Mouse (Mus musculus) limb, embryonic 14.5 days (tissue): ENCODE data around the gene Ccdc130. TPM values are rescaled to one million over a fixed set of nuclear protein-coding genes. Genes with fewer than 3 reads are reported as not detected.

Experiments
- ATAC-seq: fragments of 200-750 bp; cut with Nextera tagmentation; 2 replicates; pipeline ENCODE4 v1.8.0; 2017; ENCODE audit warnings: low read depth, moderate number of reproducible peaks, moderate TSS enrichment; ENCODE audit not compliant: low FRiP score
- DNase-seq: peaks from one replicate; pipeline ENCODE4 v3.0.0-alpha.2; 2015; ENCODE audit warnings: low spot score
- H3K27ac ChIP-seq: fragments of 300-500 bp; sonication (generic); replicated peaks from 2 replicates; pipeline ENCODE4 v1.5.1; 2014; ENCODE audit warnings: low read depth, mild to moderate bottlenecking, low read length, moderate library complexity, mixed read lengths
- H3K27me3 ChIP-seq: fragments of 300-500 bp; sonication (generic); 2 replicates; pipeline ENCODE4 v1.6.1; 2014; ENCODE audit warnings: low read length, mixed read lengths; ENCODE audit not compliant: control insufficient read depth, insufficient read depth
- H3K36me3 ChIP-seq: fragments of 300-500 bp; sonication (generic); 2 replicates; pipeline ENCODE4 v1.6.1; 2014; ENCODE audit warnings: mild to moderate bottlenecking, low read length, moderate library complexity, mixed read lengths; ENCODE audit not compliant: control insufficient read depth, insufficient read depth
- H3K4me1 ChIP-seq: fragments of 300-500 bp; sonication (generic); 2 replicates; pipeline ENCODE4 v1.6.1; 2014; ENCODE audit warnings: antibody characterized with exemption, low read length, mixed read lengths; ENCODE audit not compliant: control insufficient read depth, insufficient read depth
- H3K4me2 ChIP-seq: fragments of 300-500 bp; sonication (generic); replicated peaks from 2 replicates; pipeline ENCODE4 v1.6.1; 2014; ENCODE audit warnings: low read depth, mild to moderate bottlenecking, low read length, moderate library complexity; ENCODE audit not compliant: severe bottlenecking
- H3K4me3 ChIP-seq: fragments of 300-500 bp; sonication (generic); replicated peaks from 2 replicates; pipeline ENCODE4 v1.5.1; 2014; ENCODE audit warnings: low read length
- H3K9ac ChIP-seq: fragments of 300-500 bp; sonication (generic); 2 replicates; pipeline ENCODE4 v1.6.1; 2014; ENCODE audit warnings: mild to moderate bottlenecking, low read depth, low read length, moderate library complexity; ENCODE audit not compliant: severe bottlenecking
- H3K9me3 ChIP-seq: fragments of 300-500 bp; sonication (generic); 2 replicates; pipeline ENCODE4 v1.6.1; 2016; ENCODE audit warnings: low read length; ENCODE audit not compliant: control insufficient read depth
- POLR2A ChIP-seq: fragments of 200-500 bp; IDR thresholded peaks from 2 replicates; pipeline ENCODE4 v1.8.0; 2012; ENCODE audit warnings: inconsistent platforms, mild to moderate bottlenecking, moderate library complexity, borderline replicate concordance; ENCODE audit not compliant: insufficient read depth, insufficient read length; ENCODE audit errors: extremely low read depth
- WGBS: fragments of 180-500 bp; shearing (Covaris S2); extraction: QIAGEN DNeasy Blood & Tissue Kit; methylation state at CpG from one replicate; pipeline ENCODE4 v1.1.7; 2014; 5-methylcytosine and 5-hydroxymethylcytosine counted together
- polyA plus RNA-seq, 2 experiments: library from polyadenylated mRNA; depleted of rRNA in 1 of 2; stranded (reverse) in 1 of 2; unstranded in 1 of 2; fragments of >200 nt; fragmentation: Nextera tagmentation in 1 of 2; extraction: Ambion mirVana in 1 of 2; gene quantifications; 2 replicates each; pipeline versions ENCODE4 v1.2.1 to v1.2.3; 2012 to 2014

Gene Ccdc130
- polyA plus RNA-seq, 2 experiments = 16.5 to 39.5 TPM

DNA sequence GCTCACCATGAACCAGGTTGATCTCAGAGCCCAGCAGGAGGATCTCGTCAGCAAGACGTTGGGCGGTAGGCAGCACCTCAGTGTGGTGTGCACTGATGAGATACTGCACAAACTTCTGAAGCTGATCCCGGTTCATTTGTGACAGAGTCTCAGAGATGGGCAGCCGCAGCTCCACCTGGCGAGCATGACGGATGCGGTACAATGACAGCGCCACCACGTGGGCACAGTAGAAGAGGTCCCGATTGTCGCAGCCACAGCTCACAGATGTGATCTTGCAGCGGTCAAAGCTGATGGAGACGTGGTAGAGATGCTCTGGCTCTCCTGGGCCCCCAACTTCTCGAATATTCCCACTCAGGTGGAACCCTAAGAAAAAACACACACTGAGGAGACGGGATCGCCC is 39.4 kb downstream of the Ccdc130 start:
- no peak overlapping the region for H3K4me2 ChIP-seq
- no peaks in the 10 kb centered on the region for H3K9me3 ChIP-seq
- WGBS = 76% methylated on average over 17 of the region's 17 CpGs
- ATAC-seq (no peak), DNase-seq (no peak)
- H3K27me3 ChIP-seq = no peaks in the 10 kb centered on the region
- no peak overlapping the region for H3K4me3 ChIP-seq
- peaks cover 86% of the 10 kb centered on the region for H3K36me3 ChIP-seq
- H3K4me1 ChIP-seq = peaks cover 5% of the 10 kb centered on the region
- TF ChIP-seq POLR2A = no peak
- no peak overlapping the region for H3K9ac ChIP-seq
- no peak overlapping the region for H3K27ac ChIP-seq

DNA sequence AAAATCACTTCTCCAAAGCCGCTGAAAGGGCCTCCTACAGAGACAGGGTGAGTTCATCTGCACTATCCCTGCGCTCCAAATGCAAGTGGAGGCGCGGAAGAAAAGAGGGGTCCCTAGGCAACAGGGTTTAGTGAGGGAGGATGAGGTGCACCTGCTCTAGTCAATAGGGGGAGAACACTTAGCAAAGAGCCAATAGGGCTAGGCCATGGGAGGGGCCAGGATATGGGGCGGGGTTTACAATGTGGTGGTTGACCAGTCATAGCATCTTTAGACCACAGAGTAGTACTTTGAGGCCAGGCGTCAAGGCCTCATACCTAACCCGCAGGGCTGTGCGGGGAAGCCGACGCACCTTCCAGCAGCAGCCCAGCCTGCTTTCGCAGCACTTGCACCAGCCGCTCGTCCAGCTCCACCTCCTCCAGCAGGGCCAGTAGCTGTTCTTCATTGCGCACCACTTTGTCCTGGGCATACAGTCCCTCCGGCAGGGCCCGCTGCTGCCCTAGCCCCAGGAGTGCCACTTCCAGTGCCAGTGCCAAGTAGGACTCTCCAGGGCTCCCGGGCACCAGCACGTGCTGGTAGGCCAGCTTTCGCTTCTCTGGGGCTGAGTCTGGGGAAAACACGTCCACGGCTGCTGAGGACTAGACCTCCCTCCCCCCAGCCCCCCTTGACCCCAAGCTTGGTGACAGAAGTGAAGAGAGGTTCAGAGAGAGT is 46.7 kb downstream of the Ccdc130 start:
- Histone ChIP-seq H3K27ac (no peak overlapping the region), H3K9me3 (no peaks in the 10 kb centered on the region), H3K4me2 (no peak overlapping the region), H3K36me3 (peaks cover 96% of the 10 kb centered on the region), H3K9ac (no peak overlapping the region), H3K4me3 (no peak overlapping the region), H3K4me1 (no peaks in the 10 kb centered on the region), H3K27me3 (no peaks in the 10 kb centered on the region)
- no peak; the same call in 1 of the 2 replicates for ATAC-seq
- no peak for TF ChIP-seq POLR2A
- DNase-seq = no peak
- 88% methylated on average over 21 of the region's 21 CpGs for WGBS

DNA sequence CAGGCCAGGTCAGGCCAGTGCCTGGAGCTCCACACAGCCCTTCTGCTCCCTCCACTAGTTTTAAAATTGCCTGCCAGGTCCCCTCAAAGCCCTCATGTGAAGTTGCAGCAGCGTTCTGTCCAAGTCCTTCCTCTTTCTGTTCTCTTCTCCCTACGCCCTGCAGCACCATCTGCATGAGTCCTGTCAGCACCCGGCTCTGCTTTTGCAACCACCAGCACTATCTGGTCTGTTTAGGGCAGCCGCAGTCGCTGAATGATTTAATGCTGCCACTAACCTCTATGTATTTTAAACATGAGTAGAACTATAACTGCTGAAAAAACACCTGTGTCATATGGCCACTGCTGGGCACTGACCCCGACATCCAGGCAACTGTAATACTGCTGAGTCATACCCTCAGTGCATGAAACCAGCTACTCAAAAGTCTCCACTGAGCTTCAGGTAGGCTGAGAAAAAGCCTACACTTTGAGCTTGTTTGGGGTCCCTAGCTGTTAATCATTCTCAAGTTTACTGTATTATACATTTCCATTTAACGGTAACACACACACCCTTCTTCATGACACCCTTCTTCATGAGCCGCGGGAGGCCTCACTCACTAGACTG is 47.5 kb downstream of the Ccdc130 start:
- DNase-seq = no peak
- Histone ChIP-seq H3K27ac (no peak overlapping the region), H3K9ac (no peak overlapping the region), H3K4me3 (no peak overlapping the region), H3K27me3 (no peaks in the 10 kb centered on the region), H3K4me2 (no peak overlapping the region), H3K4me1 (no peaks in the 10 kb centered on the region), H3K36me3 (peaks cover 96% of the 10 kb centered on the region), H3K9me3 (no peaks in the 10 kb centered on the region)
- no peak for TF ChIP-seq POLR2A
- no peak for ATAC-seq
- 95% methylated on average over 9 of the region's 9 CpGs for WGBS

DNA sequence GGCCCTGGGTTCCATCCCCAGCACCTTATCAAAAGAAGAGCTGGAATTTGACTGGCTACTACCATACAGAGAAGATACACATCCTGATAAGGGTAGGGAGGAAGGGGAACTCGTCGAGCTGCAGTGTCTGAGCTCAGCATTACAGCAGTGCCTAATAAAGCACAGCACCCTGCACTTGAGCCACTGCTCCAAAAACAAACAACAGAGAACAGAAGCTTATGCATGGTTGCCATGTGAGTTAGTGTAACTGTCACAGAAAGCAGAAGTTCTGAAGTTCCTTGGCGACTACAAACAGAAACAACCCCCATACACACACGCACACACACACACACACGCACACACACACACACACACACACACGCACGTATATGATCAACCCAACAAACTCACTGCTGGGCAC is 50.1 kb downstream of the Ccdc130 start:
- H3K36me3 ChIP-seq = peaks cover 96% of the 10 kb centered on the region
- H3K9me3 ChIP-seq = no peaks in the 10 kb centered on the region
- DNase-seq (no peak), ATAC-seq (no peak)
- no peak overlapping the region for H3K4me3 ChIP-seq
- no peaks in the 10 kb centered on the region for H3K27me3 ChIP-seq
- no peak overlapping the region for H3K9ac ChIP-seq
- no peak for TF ChIP-seq POLR2A
- WGBS = 84% methylated on average over 7 of the region's 7 CpGs
- no peak overlapping the region for H3K27ac ChIP-seq
- H3K4me1 ChIP-seq = no peaks in the 10 kb centered on the region
- H3K4me2 ChIP-seq = no peak overlapping the region

DNA sequence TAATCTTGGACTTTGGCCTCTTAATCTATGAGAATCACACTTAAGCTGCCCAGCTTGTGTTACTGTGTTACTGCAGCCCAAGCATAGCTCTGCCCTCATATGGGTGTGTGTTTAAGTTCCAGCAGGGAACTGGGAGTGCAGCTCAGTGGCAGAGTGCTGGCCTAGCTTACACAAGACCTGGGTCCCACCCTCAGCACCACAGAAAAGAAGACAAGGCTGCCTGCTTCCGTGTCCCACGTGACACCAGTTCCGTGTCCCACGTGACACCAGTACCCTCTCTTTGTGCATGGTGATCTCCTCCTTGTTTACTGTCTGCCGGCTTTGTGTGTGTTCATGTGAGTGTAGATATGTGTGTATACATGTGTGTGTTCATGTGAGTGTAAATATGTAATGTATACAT is 52.0 kb downstream of the Ccdc130 start:
- no peak for TF ChIP-seq POLR2A
- Histone ChIP-seq H3K9ac (no peak overlapping the region), H3K36me3 (peaks cover 91% of the 10 kb centered on the region), H3K27ac (no peak overlapping the region), H3K4me2 (no peak overlapping the region), H3K27me3 (no peaks in the 10 kb centered on the region), H3K4me3 (no peak overlapping the region), H3K4me1 (no peaks in the 10 kb centered on the region), H3K9me3 (no peaks in the 10 kb centered on the region)
- ATAC-seq (no peak), DNase-seq (no peak)
- 98% methylated on average over 5 of the region's 5 CpGs for WGBS

DNA sequence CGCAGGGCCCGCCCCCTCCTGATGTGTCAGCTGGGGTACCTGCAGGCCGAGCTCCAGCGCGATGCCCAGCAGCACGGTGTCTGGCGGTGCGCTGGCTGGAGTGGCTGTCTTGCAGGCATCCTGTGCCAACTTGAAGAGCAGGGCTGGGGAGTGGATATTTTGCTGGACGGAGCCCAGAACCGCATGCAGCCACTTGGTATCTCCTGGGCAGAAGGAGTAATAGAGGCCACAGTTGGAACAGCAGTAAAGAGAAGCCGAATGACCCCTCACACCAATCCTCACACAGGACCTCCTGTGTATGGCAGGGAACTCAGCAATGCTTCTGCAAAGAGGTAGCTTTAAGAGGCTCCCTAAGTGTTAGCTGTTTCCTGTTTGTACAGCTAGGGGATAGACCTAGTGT is 53.0 kb downstream of the Ccdc130 start:
- no peaks in the 10 kb centered on the region for H3K27me3 ChIP-seq
- H3K9me3 ChIP-seq = no peaks in the 10 kb centered on the region
- no peak overlapping the region for H3K27ac ChIP-seq
- 94% methylated on average over 11 of the region's 11 CpGs for WGBS
- ATAC-seq (no peak), DNase-seq (no peak)
- no peaks in the 10 kb centered on the region for H3K4me1 ChIP-seq
- H3K36me3 ChIP-seq = peaks cover 91% of the 10 kb centered on the region
- TF ChIP-seq POLR2A = no peak
- no peak overlapping the region for H3K4me2 ChIP-seq
- no peak overlapping the region for H3K4me3 ChIP-seq
- no peak overlapping the region for H3K9ac ChIP-seq
